Mouse (Mus musculus) bone marrow, adult 2 months (tissue): ENCODE measurements around the gene Pcsk2. TPM values are rescaled to one million over a fixed set of nuclear protein-coding genes. Genes with fewer than 3 reads are reported as not detected.

ENCODE experiments used
- H3K27ac ChIP-seq: fragments of 200-500 bp; 2 replicates; pipeline ENCODE4 v1.5.1; 2012; ENCODE audit warnings: low read depth, mild to moderate bottlenecking, control low read depth, inconsistent platforms, low read length; ENCODE audit not compliant: control insufficient read depth, poor library complexity, insufficient read depth
- H3K4me1 ChIP-seq: fragments of 200-500 bp; 2 replicates; pipeline ENCODE4 v1.6.1; 2011; ENCODE audit warnings: low read length; ENCODE audit not compliant: control insufficient read depth, insufficient read depth
- H3K4me3 ChIP-seq: fragments of 200-500 bp; replicated peaks from 2 replicates; pipeline ENCODE3; 2011; ENCODE audit warnings: mild to moderate bottlenecking, low read depth, low read length, control low read depth; ENCODE audit not compliant: control insufficient read depth
- CTCF ChIP-seq: fragments of 200-500 bp; IDR thresholded peaks from 2 replicates; pipeline ENCODE4 v1.5.1; 2011; ENCODE audit warnings: low read length, control low read depth; ENCODE audit not compliant: control insufficient read depth, insufficient read depth
- POLR2A ChIP-seq: fragments of 200-500 bp; IDR thresholded peaks from 2 replicates; pipeline ENCODE4 v1.6.1; 2011; ENCODE audit warnings: low read depth, mild to moderate bottlenecking, control low read depth, low read length, borderline replicate concordance; ENCODE audit not compliant: control insufficient read depth
- WGBS: fragments of 180-500 bp; shearing (Covaris S2); methylation state at CpG from one replicate; pipeline ENCODE4 v1.1.7; 2018; 5-methylcytosine and 5-hydroxymethylcytosine counted together
- polyA plus RNA-seq: library from polyadenylated mRNA; stranded (reverse); fragments of >200 nt; gene quantifications from 2 replicates; pipeline ENCODE4 v1.2.4, GENCODE M21; 2011; ENCODE audit warnings: low replicate concordance; ENCODE audit not compliant: missing spikeins, insufficient read depth, insufficient read length

Gene Pcsk2
- polyA plus RNA-seq, 1 experiment: 0.97 TPM

- Histone ChIP-seq H3K27ac (no peak overlapping the region), H3K4me3 (no peak overlapping the region), H3K4me1 (no peaks in the 10 kb centered on the region; the same call in 1 of the 2 replicates)
- 82% methylated on average over 2 of the region's 2 CpGs for WGBS
- TF ChIP-seq POLR2A: no peak
- TF ChIP-seq CTCF: no peak
These were observed 313.2 kb downstream of the Pcsk2 start for GRCm38 (mm10) chr2:143859166-143859565.

- WGBS: 11% methylated on average over 86 of the region's 86 CpGs
These were observed 316.7 kb downstream of the Pcsk2 start, which contains the start of gene Bfsp1 for GRCm38 (mm10) chr2:143862484-143863231. Gene Bfsp1 (minus strand): TSS chr2:143863173.

GRCm38 (mm10) chr2:143864600-143864999, 318.6 kb downstream of the Pcsk2 start:
- Histone ChIP-seq H3K4me3 (no peak overlapping the region), H3K4me1 (no peaks in the 10 kb centered on the region; the same call in 1 of the 2 replicates), H3K27ac (no peak overlapping the region)
- TF ChIP-seq CTCF (no peak), POLR2A (no peak)
- WGBS: 66% methylated on average over 8 of the region's 8 CpGs

More at GRCm38 (mm10) chr2:143862484-143863231, 316.7 kb downstream of the Pcsk2 start, which contains the start of gene Bfsp1:
- no peaks in the 10 kb centered on the region; the same call in 1 of the 2 replicates for H3K4me1 ChIP-seq
- H3K27ac ChIP-seq: peak within 1 kb of the TSS; percentile 8; the same call in 1 of the 2 replicates
- TF ChIP-seq CTCF (no peak), POLR2A (no peak)
- H3K4me3 ChIP-seq: peak within 1 kb of the TSS; percentile 21
